In genomic region chr8:106010748-106011642, GRCm38 (mm10) we compare ENCODE assay signal across 1 mouse cellular context.
TF ChIP-seq lines count a peak whose summit lies in the region.

No protein-coding gene starts in this region.

TF ChIP-seq in C2C12, 6 proteins besides CTCF, POLR2A, EP300 and RAD21:
- TF ChIP-seq FOSL1 (IDR thresholded peaks at IDR 0.05; ENCODE audit: insufficient read depth, low read length, poor library complexity, severe bottlenecking), result no peak
- no peak for TF ChIP-seq MYOD1 (IDR thresholded peaks at IDR 0.05; ENCODE audit: control insufficient read depth, insufficient read length, low read depth)
- TF ChIP-seq USF1 (IDR thresholded peaks at IDR 0.05; ENCODE audit: low read depth), result no peak
- TF ChIP-seq MAX (IDR thresholded peaks at IDR 0.05), result peak; percentile 94
- no peak for TF ChIP-seq CEBPB (IDR thresholded peaks at IDR 0.05; ENCODE audit: low read depth)
- no peak for TF ChIP-seq MYOG (IDR thresholded peaks at IDR 0.05; ENCODE audit: control insufficient read depth, extremely low read depth, insufficient read length)
